In the genomic region with DNA sequence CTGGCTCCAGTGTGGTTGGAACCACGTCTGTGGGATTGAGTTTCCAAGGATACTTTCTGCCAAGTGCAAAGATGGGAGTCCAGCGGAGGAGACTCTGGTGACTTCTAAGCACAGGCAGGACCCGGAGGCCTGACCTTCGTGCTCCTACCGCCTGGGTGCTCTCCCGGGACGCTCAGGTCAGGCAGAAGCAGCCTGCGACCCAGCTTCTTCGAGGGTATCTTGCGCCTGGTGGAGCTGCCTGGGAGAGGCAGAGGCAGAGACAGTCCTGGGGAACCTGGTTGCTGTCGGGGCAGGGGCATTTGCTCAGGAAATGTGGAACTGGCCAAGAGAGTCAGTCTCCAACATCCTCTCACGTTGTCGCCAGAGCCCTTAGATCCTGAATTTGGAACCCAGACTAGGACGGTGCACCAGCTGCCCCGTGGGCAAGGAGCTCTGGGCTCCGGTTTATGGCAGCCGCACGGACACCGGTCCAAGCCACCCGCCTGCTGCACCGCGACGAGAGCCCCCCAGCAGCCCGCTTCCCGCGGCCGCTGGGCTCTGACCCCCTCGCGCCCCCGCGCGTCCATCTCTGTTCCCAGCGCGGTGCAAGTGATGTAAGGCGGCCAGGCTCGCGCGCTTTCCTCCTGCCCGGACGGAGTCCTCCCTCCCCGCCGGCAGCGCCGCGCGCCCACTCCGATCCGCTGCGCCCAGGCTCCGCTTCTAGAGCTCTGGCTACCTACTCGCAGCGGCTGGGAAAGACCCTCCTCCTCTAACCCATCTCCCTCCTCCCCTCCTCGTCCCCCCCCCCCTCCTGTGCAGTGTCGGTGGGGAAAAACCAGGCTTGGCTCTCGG, we compare ENCODE assay signal across 9 mouse cellular contexts. TPM values are rescaled to one million over a fixed set of nuclear protein-coding genes. Genes with fewer than 3 reads are reported as not detected.
DNase-seq lines count a peak whose midpoint lies in the region; ATAC-seq and TF ChIP-seq lines count a peak whose summit lies in the region.
"Had no signal": no experiment of that assay in that cellular context is flagged by ENCODE, and none has a peak within 500 bp of the region (broad histone marks: within the 10 kb centered on the region; RNA-seq: fewer than 3 reads in every experiment).

No protein-coding gene starts in this region.

- 0 out of 2 replicates have a peak, but pooled peaks cover 4% of the 10 kb centered on the region for H3K27me3 ChIP-seq in hindbrain, postnatal 0 days (ENCODE audit: insufficient read depth, low read length)

- no peaks in the 10 kb centered on the region; the same call in 1 of the 2 replicates for H3K4me1 ChIP-seq in embryonic fibroblast, embryonic 13.5 days (ENCODE audit: control insufficient read depth, insufficient read depth, low read length)
- no peaks in the 10 kb centered on the region; the same call in 1 of the 2 replicates for H3K4me1 ChIP-seq in hindbrain, postnatal 0 days (ENCODE audit: insufficient read depth, low read length)

- H3K9ac ChIP-seq in hindbrain, postnatal 0 days (replicated peaks; ENCODE audit: low read length), result peak overlapping the region; percentile 58

- ATAC-seq in hindbrain, postnatal 0 days, result peak; percentile 89

- 0 out of 2 replicates have a peak overlapping the region, but pooled peaks have one; percentile 6 for H3K4me3 ChIP-seq in embryonic fibroblast, embryonic 13.5 days (ENCODE audit: insufficient read depth, low read length)
- H3K4me3 ChIP-seq in hindbrain, postnatal 0 days (ENCODE audit: low read length), result peak overlapping the region; percentile 49

- DNase-seq in adrenal gland, postnatal 25 days, result peak; percentile 8
- no peak for DNase-seq in adrenal gland, adult (ENCODE audit: inconsistent age in 2 of 2, low spot score in 1 of 2)
- peak; percentile 20 for DNase-seq in 3134 (ENCODE audit: extremely low read depth, insufficient read length, low spot score)
- DNase-seq in hindbrain, postnatal 0 days (ENCODE audit: low spot score), result peak; percentile 64
- peak; percentile 5 for DNase-seq in lung, postnatal 14 days
- DNase-seq in retina, postnatal 1 day, result peak; percentile 73
- no peak for DNase-seq in thymus, postnatal 36 days

- no peak overlapping the region for H3K27ac ChIP-seq in embryonic fibroblast, embryonic 13.5 days (ENCODE audit: insufficient read depth, low read length)
- no peak overlapping the region for H3K27ac ChIP-seq in hindbrain, postnatal 0 days

- no peaks in the 10 kb centered on the region for H3K36me3 ChIP-seq in hindbrain, postnatal 0 days (ENCODE audit: insufficient read depth, low read length)

- TF ChIP-seq CTCF in embryonic fibroblast, embryonic 13.5 days (IDR thresholded peaks at IDR 0.05; ENCODE audit: borderline replicate concordance, insufficient read depth, low read length), result no peak
- TF ChIP-seq CTCF in hindbrain, postnatal 0 days (IDR thresholded peaks at IDR 0.05; ENCODE audit: low read depth), result peak; percentile 21

- WGBS in hindbrain, postnatal 0 days, result 2% methylated on average over 52 of the region's 55 CpGs

- H3K4me2 ChIP-seq in hindbrain, postnatal 0 days (ENCODE audit: low read depth, low read length), result peak overlapping the region; percentile 80

- TF ChIP-seq POLR2A in embryonic fibroblast, embryonic 13.5 days (IDR thresholded peaks at IDR 0.05; ENCODE audit: low read depth, low read length), result no peak

- no peaks in the 10 kb centered on the region for H3K9me3 ChIP-seq in hindbrain, postnatal 0 days (ENCODE audit: low read length)

RNA-seq across cellular contexts. Expression of a gene that starts 0.9 kb away (rescaled TPM):
- total RNA-seq in adrenal gland, postnatal 25 days (2021), result not detected in 2 replicates
- polyA plus RNA-seq in embryonic fibroblast, embryonic 13.5 days (2011; ENCODE audit: insufficient read length, low read depth, missing spikeins), result 0.23 TPM in 1 of 2 replicates, not detected in the other
- 0.47 and 2.7 TPM in 2 replicates for total RNA-seq in hindbrain, postnatal 0 days (2014; rRNA removed)
- 1.5 and 1.7 TPM in 2 replicates for polyA plus RNA-seq in hindbrain, postnatal 0 days (2015; fragmentation: Nextera tagmentation; extraction: Ambion mirVana)
- polyA plus RNA-seq: C2C12 had no signal

Comparison
In these comparisons a context has a peak if more than half of its experiments do, and no peak if none do; other contexts are left out.
1. DNase-seq: peak in adrenal gland, postnatal 25 days (single experiment), 3134 (single experiment), hindbrain, postnatal 0 days (single experiment), lung, postnatal 14 days (single experiment) and retina, postnatal 1 day (single experiment); none in adrenal gland, adult (0 of 2) and thymus, postnatal 36 days (0 of 2).